Mouse (Mus musculus): Measurements from ENCODE around the gene Kansl1. TPM values are rescaled to one million over a fixed set of nuclear protein-coding genes. Genes with fewer than 3 reads are reported as not detected.

Gene Kansl1
- 9.4 and 10.2 TPM in 2 replicates for polyA plus RNA-seq (2016; fragmentation: Nextera tagmentation; extraction: Ambion mirVana)

DNA sequence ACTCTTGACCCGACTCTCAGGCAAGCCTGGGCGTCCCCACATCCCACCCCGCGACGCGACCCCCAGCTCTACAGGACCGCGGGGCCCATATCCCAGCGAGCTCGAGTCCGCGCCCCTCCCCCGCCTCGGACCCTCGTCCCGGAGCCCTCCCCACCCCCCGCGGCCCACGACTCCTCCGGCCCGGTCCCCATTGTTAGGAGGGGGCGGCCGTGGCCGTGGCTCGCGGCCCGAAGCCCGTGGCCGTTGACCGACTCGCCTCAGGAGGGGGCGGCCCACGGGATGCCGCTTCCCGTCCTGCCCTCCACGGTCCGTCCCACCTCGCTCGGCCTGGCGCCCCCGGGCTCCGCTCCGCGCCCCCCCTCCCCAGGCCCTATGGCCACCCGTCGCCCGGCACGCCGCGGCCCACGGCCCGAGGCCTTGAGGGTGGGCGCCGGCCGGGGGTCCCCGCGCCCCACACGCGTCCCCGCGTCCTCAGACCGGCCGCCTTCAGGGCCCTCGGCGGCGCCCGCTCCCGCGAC, at the start of gene Kansl1:
Gene Kansl1 (minus strand): TSS at position 111 of the 518 bp plus-strand sequence.
- peak within 1 kb of the TSS; percentile 99 for H3K4me3 ChIP-seq
- H3K4me2 ChIP-seq, result peak within 1 kb of the TSS; percentile 97
- no peaks in the 10 kb centered on the region for H3K9me3 ChIP-seq (replicated peaks)
- H3K27me3 ChIP-seq (replicated peaks), result no peaks in the 10 kb centered on the region
- peaks cover 28% of the 10 kb centered on the region for H3K4me1 ChIP-seq
- peak; percentile 65 for ATAC-seq
- under 1% methylated on average over 58 of the region's 69 CpGs for WGBS (ENCODE audit: insufficient replicate concordance)
- peak within 1 kb of the TSS; percentile 79 for H3K27ac ChIP-seq
- H3K36me3 ChIP-seq, result peaks cover 9% of the 10 kb centered on the region; the same call in 1 of the 2 replicates
- H3K9ac ChIP-seq, result peak within 1 kb of the TSS; percentile 97

DNA sequence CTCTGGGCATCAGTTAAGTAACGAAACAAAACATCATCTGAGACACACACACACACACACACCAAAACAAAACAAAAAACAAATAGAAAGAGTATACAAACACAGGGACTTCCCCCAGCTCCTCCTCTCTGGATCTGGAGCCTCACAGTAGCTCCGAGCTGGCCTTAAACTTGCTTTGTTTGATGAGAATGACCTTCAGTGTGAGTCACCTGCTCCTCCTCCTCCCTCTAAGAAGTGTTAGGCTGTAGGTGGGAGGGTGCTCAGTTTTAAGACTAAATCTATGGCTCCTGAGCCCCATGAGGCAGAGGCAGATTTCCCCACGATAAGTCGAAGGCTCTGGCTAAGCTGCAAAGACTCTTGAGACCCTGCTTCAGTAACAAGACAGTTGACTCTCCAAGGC, 43.8 kb upstream of the Kansl1 start:
- H3K4me1 ChIP-seq, result no peaks in the 10 kb centered on the region
- H3K27me3 ChIP-seq (replicated peaks), result no peaks in the 10 kb centered on the region
- WGBS (ENCODE audit: insufficient replicate concordance), result 79% methylated on average over 4 of the region's 4 CpGs
- peaks cover 95% of the 10 kb centered on the region for H3K36me3 ChIP-seq
- no peak overlapping the region for H3K27ac ChIP-seq
- H3K4me2 ChIP-seq, result no peak overlapping the region
- no peak overlapping the region for H3K4me3 ChIP-seq
- H3K9ac ChIP-seq, result no peak overlapping the region
- no peak for ATAC-seq
- no peaks in the 10 kb centered on the region for H3K9me3 ChIP-seq (replicated peaks)

DNA sequence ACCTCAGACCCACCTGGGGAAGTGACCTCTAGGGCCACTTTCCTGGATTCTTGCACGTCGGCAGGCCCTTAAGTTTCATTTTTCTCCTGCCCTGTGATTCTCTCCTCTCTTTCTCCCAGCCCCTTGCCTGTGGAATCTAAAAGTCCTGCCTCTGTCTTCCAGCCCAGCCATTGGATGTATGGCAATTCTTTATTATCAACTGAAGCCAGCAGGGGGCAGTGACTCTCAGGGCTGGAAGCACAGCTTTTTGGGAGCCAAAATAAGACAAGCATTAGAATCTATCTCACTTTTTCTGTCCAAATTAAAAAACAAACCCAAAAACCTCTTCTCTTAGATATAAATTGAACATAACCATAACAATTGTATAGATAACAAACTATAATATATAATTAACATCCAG, 41.9 kb upstream of the Kansl1 start:
- peaks cover 95% of the 10 kb centered on the region for H3K36me3 ChIP-seq
- no peaks in the 10 kb centered on the region for H3K9me3 ChIP-seq (replicated peaks)
- H3K27ac ChIP-seq, result no peak overlapping the region
- H3K27me3 ChIP-seq (replicated peaks), result no peaks in the 10 kb centered on the region
- no peak overlapping the region for H3K4me3 ChIP-seq
- H3K9ac ChIP-seq, result no peak overlapping the region
- H3K4me2 ChIP-seq, result no peak overlapping the region
- H3K4me1 ChIP-seq, result no peaks in the 10 kb centered on the region
- WGBS (ENCODE audit: insufficient replicate concordance), result 94% methylated on average over 2 of the region's 2 CpGs
- ATAC-seq, result no peak

DNA sequence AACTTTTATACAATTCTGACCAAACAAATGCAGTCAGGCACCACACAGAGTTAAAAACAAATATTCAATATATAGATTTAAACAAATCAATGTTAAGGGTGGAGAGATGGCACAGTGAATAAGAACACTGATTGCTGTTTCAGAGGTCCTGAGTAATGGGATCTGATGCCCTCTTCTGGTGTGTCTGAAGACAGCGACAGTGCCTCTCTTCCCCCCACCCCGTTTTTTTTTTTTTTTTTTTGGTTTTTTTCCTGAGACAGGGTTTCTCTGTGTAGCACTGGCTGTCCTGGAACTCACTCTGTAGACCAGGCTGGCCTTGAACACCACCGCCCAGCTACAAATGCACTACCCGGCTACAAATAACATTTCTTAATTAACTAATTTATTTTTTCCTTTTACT, 39.8 kb upstream of the Kansl1 start:
- Histone ChIP-seq H3K36me3 (peaks cover 91% of the 10 kb centered on the region), H3K4me3 (no peak overlapping the region), H3K4me1 (no peaks in the 10 kb centered on the region), H3K27me3 (replicated peaks) (no peaks in the 10 kb centered on the region), H3K9ac (no peak overlapping the region), H3K27ac (no peak overlapping the region), H3K9me3 (replicated peaks) (no peaks in the 10 kb centered on the region), H3K4me2 (no peak overlapping the region)
- ATAC-seq, result no peak
- 88% methylated on average over 4 of the region's 4 CpGs for WGBS (ENCODE audit: insufficient replicate concordance)

DNA sequence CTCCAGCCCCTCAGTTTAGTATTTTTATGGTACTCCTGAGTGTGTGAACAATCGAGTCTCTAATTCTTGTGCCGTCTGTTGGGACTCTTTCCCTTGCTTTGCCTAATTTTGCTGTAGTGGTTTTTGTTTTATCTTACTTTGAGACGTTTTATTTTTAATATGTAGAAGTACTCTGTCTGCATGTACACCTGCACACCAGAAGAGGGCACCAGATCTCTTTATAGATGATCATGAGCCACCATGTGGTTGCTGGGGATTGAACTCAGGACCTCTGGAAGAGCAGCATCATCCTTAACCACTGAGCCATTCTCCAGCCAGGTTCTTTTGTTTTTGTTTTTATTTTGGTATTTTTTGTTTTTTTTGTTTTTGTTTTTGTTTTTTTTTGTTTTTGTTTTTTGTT, 19.6 kb upstream of the Kansl1 start:
- H3K4me3 ChIP-seq, result no peak overlapping the region
- no peak for ATAC-seq
- H3K27me3 ChIP-seq (replicated peaks), result no peaks in the 10 kb centered on the region
- no peak overlapping the region for H3K9ac ChIP-seq
- no peak overlapping the region for H3K4me2 ChIP-seq
- H3K36me3 ChIP-seq, result no peaks in the 10 kb centered on the region
- WGBS (ENCODE audit: insufficient replicate concordance), result 66% methylated on average over 3 of the region's 3 CpGs
- no peak overlapping the region for H3K27ac ChIP-seq
- H3K4me1 ChIP-seq, result no peaks in the 10 kb centered on the region
- H3K9me3 ChIP-seq (replicated peaks), result 0 out of 2 replicates have a peak, but pooled peaks cover 6% of the 10 kb centered on the region

DNA sequence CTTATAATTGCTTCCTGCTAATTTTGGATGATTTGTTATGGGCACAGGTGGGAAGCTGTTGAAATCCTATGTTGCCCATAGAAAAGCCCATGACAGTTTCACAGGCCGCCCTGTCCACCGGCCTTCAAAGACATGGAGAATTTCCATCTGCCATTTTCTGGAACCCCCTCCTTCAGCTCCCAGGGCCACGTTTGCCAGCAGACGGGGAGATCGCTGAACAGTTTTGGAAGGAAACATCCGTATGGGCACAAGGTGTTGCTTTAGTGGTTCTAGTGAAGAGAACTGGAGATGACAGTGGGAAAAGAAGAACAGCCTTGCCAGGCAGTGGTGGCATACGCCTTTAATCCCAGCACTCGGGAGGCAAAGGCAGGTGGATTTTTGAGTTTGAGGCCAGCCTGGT, 13.3 kb upstream of the Kansl1 start:
- 79% methylated on average over 8 of the region's 8 CpGs for WGBS (ENCODE audit: insufficient replicate concordance)

DNA sequence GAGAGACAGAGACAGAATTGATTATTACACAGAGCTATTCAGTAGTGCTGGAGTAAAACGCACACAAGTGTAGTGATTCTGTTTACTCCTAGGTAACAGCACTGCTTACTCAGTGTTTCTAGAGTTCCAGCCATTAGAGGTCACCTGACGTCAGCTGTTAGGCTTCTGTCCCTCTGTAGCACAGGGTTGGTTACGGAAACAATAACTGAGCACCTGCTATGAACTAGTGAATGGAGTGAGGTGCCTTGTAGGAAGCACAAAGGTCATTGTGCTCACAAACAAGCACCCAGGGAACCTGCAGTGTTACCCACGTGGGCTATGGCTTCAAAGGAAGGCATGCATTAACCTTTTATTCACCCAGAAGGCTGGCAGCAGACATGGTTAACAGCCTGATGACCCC, 10.8 kb upstream of the Kansl1 start:
- ATAC-seq, result no peak
- WGBS (ENCODE audit: insufficient replicate concordance), result 63% methylated on average over 4 of the region's 4 CpGs
- Histone ChIP-seq H3K4me3 (no peak overlapping the region), H3K9me3 (replicated peaks) (no peaks in the 10 kb centered on the region), H3K36me3 (no peaks in the 10 kb centered on the region), H3K4me2 (no peak overlapping the region), H3K27me3 (replicated peaks) (0 out of 2 replicates have a peak, but pooled peaks cover 4% of the 10 kb centered on the region), H3K4me1 (no peaks in the 10 kb centered on the region), H3K9ac (no peak overlapping the region), H3K27ac (no peak overlapping the region)

More for the DNA sequence above, 13.3 kb upstream of the Kansl1 start:
- H3K4me1 ChIP-seq, result no peaks in the 10 kb centered on the region
- no peak for ATAC-seq
- no peaks in the 10 kb centered on the region for H3K36me3 ChIP-seq
- H3K27ac ChIP-seq, result no peak overlapping the region
- no peak overlapping the region for H3K4me3 ChIP-seq
- H3K9ac ChIP-seq, result no peak overlapping the region
- H3K27me3 ChIP-seq (replicated peaks), result 0 out of 2 replicates have a peak, but pooled peaks cover 4% of the 10 kb centered on the region
- no peak overlapping the region for H3K4me2 ChIP-seq
- H3K9me3 ChIP-seq (replicated peaks), result 0 out of 2 replicates have a peak, but pooled peaks cover 6% of the 10 kb centered on the region

DNA sequence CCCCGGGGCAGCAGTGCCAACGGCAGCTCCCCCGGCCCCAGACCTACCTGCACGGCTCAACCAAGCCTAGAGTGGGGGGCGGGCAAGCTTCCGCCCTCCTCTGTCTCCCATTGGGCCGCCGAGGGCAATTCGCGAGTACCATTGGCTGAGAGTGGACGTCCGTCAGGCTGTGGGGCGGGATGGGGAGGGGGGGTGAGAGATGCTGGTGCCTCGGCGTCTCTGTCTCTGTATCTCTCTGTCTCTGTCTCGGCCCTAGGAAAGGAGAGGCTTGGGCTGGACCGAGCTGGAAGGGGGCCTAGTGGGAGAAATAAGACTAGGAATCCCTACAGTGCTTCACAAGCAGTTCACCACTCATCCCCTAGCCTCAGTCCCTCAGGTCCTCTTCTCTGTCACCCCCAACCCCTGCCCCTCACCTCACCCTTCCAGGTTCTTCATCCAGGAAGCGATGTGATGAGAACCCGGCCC, 742 bp upstream of the Kansl1 start:
- Histone ChIP-seq H3K36me3 (peaks cover 4% of the 10 kb centered on the region; the same call in 1 of the 2 replicates), H3K4me1 (peaks cover 28% of the 10 kb centered on the region), H3K27ac (peak overlapping the region; percentile 79), H3K9ac (peak overlapping the region; percentile 97), H3K4me2 (peak overlapping the region; percentile 97), H3K4me3 (peak overlapping the region; percentile 99), H3K27me3 (replicated peaks) (no peaks in the 10 kb centered on the region), H3K9me3 (replicated peaks) (no peaks in the 10 kb centered on the region)
- WGBS (ENCODE audit: insufficient replicate concordance), result under 1% methylated on average over 18 of the region's 19 CpGs
- ATAC-seq, result peak; percentile 100

DNA sequence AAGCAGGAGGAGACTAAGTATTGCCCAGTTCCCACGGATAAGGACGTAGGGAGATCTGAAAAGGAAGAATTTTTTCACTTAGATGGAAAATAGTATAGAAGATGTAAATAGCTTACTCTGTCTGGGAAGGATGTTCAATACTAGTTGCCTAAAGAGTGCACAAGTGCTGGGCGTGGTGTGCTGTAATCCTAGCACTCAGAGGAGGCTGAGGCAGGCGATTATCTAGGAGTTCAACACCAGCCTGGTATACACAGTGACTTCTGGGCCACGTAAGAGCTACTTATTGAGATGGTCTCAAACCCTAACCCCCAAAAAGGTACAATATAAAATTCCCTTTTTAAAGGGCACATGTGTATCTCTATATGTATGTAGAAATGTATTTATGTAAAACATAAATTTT, 963 bp downstream of the Kansl1 start:
- peaks cover 31% of the 10 kb centered on the region for H3K4me1 ChIP-seq
- WGBS (ENCODE audit: insufficient replicate concordance), result 64% methylated on average over 5 of the region's 5 CpGs
- H3K27ac ChIP-seq, result no peak overlapping the region
- H3K27me3 ChIP-seq (replicated peaks), result no peaks in the 10 kb centered on the region
- no peaks in the 10 kb centered on the region for H3K9me3 ChIP-seq (replicated peaks)
- no peak overlapping the region for H3K4me3 ChIP-seq
- H3K9ac ChIP-seq, result no peak overlapping the region
- peak; percentile 57; the same call in 1 of the 2 replicates for ATAC-seq
- H3K4me2 ChIP-seq, result 0 out of 2 replicates have a peak overlapping the region, but pooled peaks have one; percentile 27
- H3K36me3 ChIP-seq, result peaks cover 17% of the 10 kb centered on the region; the same call in 1 of the 2 replicates

DNA sequence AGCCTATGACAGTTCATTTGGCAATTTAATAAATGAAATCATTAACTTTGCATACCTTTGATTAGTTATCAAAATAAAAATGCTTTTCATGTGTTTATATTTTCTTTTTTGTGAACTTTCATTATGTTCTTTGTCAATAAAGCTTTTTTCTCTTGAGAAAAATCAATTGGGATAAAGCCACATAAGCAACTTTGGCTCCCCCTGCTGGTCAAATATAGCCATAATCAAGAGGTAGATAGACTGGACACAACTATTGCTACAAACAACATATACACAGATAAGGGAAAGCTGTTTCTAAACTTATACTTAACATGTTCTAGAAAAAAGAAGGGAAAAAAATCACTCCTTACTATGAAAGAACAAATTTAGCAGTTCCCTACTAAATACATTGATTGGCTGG, 7.1 kb downstream of the Kansl1 start:
- Histone ChIP-seq H3K27ac (no peak overlapping the region), H3K9ac (no peak overlapping the region), H3K9me3 (replicated peaks) (no peaks in the 10 kb centered on the region), H3K36me3 (peaks cover 27% of the 10 kb centered on the region; the same call in 1 of the 2 replicates), H3K4me1 (peaks cover 5% of the 10 kb centered on the region), H3K4me2 (no peak overlapping the region), H3K27me3 (replicated peaks) (no peaks in the 10 kb centered on the region), H3K4me3 (no peak overlapping the region)
- ATAC-seq, result no peak

DNA sequence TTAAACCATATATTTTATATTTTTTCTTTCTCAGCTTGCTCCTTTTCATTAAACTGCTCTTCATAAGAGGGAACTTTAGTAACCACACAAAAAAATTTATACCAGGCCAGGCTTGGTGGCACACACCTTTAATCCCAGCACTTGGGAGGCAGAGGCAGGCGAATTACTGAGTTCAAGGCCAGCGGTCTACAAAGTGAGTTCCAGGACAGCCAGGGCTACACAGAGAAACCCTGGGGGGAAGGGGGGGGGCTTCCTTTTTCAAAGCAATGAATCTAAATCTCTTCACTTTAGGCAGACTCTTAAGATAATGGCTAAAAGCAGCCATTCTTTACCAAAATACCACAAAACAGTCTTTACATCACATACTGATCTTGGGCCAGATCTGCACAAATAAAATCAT, 9.0 kb downstream of the Kansl1 start:
- WGBS (ENCODE audit: insufficient replicate concordance), result 80% methylated on average over 2 of the region's 2 CpGs
- ATAC-seq, result no peak
- no peak overlapping the region for H3K9ac ChIP-seq

DNA sequence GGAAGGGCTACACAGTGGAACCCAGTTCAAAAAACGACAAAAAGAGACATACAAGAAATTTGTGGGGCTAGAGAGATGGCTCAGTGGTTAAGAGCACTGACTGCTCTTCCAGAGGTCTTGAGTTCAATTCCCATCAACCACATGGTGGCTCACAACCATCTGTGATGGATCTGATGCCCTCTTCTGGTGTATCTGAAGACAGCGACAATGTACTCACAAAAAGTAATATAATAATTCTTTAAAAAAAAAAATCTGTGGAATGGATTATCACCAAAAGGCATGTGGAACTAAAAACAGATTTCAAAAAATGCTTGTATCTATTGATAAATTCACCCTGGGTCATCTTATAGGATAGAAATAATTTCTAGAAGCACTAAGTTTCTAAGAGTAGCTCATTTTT, 10.2 kb downstream of the Kansl1 start:
- no peaks in the 10 kb centered on the region for H3K27me3 ChIP-seq (replicated peaks)
- H3K4me2 ChIP-seq, result no peak overlapping the region
- peaks cover 4% of the 10 kb centered on the region for H3K4me1 ChIP-seq
- no peaks in the 10 kb centered on the region for H3K9me3 ChIP-seq (replicated peaks)
- 48% methylated on average over 2 of the region's 2 CpGs for WGBS (ENCODE audit: insufficient replicate concordance)
- no peak overlapping the region for H3K27ac ChIP-seq
- no peak overlapping the region for H3K4me3 ChIP-seq
- peaks cover 16% of the 10 kb centered on the region; the same call in 1 of the 2 replicates for H3K36me3 ChIP-seq
- ATAC-seq, result no peak
- H3K9ac ChIP-seq, result no peak overlapping the region

More for the DNA sequence above, 9.0 kb downstream of the Kansl1 start:
- peaks cover 4% of the 10 kb centered on the region for H3K4me1 ChIP-seq
- H3K4me3 ChIP-seq, result no peak overlapping the region
- no peaks in the 10 kb centered on the region for H3K9me3 ChIP-seq (replicated peaks)
- peaks cover 26% of the 10 kb centered on the region; the same call in 1 of the 2 replicates for H3K36me3 ChIP-seq
- H3K27ac ChIP-seq, result no peak overlapping the region
- no peak overlapping the region for H3K4me2 ChIP-seq
- no peaks in the 10 kb centered on the region for H3K27me3 ChIP-seq (replicated peaks)

DNA sequence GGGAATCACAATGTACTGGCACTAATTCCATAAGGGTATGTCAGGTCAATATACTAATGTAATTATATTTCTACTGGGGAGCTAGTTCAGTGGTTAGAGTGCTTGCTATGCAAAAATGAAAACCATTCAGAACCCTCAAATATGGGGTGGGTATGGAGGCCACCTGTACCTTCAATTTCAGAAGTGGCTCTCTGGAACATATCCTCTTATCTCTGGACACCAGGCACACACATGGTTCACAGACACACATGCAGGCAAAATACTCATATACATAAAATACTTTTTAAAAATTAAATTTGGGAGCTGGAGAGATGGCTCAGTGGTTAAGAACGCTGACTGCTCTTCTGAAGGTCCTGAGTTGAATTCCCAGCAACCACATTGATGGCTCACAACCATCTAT, 16.0 kb downstream of the Kansl1 start:
- no peaks in the 10 kb centered on the region for H3K36me3 ChIP-seq
- H3K27ac ChIP-seq, result no peak overlapping the region
- no peaks in the 10 kb centered on the region for H3K9me3 ChIP-seq (replicated peaks)
- WGBS (ENCODE audit: insufficient replicate concordance), result 96% methylated on average over 1 of the region's 1 CpGs
- H3K4me2 ChIP-seq, result peak overlapping the region; percentile 32
- no peaks in the 10 kb centered on the region for H3K27me3 ChIP-seq (replicated peaks)
- peak; percentile 80 for ATAC-seq
- no peak overlapping the region for H3K4me3 ChIP-seq
- peaks cover 17% of the 10 kb centered on the region for H3K4me1 ChIP-seq
- no peak overlapping the region for H3K9ac ChIP-seq
